Mouse (Mus musculus) embryo, embryonic 10.5 days (tissue): Measurements from ENCODE around the gene Txndc2.

Experiments used
- DNase-seq: peaks from one replicate; pipeline ENCODE4 v3.0.0-alpha.2; 2015; ENCODE audit warnings: low spot score

The Txndc2 gene

DNA sequence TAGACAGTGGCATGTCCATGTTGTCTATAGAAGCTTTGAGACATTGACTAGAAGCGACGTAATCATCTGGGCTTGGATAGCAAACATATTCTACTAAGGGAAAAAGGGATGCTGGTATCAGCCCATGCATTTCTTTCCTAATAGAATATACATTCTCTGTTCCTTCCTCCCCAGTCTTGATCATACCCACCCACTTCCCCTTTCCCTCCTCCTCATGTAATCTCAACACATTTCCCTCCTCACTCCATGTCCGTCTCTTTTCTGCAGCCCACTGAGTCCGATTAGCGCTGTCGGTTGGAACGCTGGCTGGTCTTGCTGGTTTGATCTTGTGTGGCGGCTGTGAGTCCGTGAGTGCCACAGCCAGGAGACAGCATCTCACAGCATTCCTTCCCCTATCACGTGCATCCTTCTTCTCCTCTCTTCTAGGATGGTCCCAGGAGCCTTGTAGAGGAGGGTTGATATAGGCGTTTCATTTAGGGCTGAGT lies at the start of gene Txndc2:
Gene Txndc2, minus strand, starts transcription at position 435 of the 485 bp plus-strand sequence.
- DNase-seq: no peak

GRCm38 (mm10) chr17:65683731-65684130 lies 41.8 kb upstream of the Txndc2 start:
- no peak for DNase-seq

DNA sequence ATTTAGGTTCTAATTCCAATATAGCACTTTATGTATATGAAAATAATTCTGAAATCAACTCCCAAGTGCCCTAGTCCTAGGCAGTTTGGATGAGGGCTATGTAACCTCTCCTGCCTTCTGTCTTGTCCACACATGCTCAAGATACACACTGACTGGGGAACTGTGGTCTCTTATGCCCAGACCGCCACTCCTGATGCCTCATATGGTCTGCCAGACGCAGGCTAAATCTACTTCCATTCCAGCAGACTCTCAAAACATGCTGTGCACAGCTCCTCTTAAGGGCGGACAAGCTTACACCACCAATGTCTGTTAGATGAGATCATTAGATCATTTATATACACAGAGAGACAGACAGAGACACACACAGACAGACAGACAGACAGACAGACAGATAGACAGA lies 41.3 kb upstream of the Txndc2 start:
- DNase-seq: no peak

DNA sequence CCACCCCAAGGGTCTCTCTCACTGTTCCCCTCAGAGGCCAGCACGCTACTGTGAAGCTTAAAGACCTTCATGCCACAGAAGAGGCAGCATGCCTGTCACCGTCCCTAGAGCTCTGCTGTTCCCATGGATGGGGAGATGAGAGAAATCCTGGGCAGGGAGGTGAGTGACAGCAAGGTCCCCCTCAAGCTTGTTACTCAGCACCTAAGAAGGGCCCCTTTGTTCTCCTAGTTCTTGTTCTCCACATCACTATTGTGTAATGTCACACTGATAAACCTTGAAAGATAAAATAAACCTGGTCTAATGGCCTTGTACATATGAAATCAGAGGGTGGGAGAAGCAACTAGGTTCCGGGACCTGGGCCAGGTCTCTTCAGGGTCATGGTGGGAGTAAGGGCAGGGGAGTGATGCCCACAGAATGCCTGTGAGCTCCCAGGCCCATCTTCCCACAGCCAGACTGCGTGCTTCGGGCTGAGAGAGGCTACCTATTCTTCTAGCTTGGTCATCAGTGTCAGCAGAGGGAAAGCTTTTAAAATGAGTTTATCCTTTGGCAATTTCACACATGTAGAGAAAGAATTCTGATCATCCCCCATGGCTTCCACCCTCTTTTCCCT lies 40.2 kb upstream of the Txndc2 start:
- DNase-seq: no peak

- DNase-seq: no peak
Measured at GRCm38 (mm10) chr17:65681516-65681915, 39.5 kb upstream of the Txndc2 start.

DNA sequence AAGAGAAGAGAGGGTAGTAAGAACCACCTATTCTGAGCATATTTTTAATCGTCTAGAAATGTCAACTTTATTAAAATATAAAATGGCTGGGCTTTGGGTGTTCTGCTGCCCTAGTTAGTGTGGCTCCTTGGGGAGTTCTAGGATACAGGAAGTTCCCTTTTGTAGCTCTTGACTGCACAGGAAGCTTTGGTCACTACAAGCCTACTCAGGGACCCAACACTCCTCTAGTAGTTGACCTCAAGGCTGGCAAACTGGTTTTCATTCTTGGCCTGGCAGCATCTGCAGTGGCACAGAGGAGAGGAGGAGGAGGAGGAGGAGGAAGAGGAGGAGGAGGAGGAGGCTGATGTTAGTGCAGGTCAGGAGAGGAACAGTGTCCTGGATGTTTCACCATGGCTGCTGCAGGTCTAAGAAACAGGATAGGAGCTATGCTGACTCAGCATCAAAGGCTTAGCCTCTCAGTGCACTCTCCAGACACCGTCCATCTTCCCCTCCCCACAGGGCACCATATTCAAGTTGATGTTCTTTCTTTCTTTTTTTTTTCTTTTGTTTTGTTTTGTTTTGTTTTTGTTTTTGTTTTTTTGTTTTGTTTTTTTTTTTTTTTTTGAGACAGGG lies 38.9 kb upstream of the Txndc2 start:
- no peak for DNase-seq

GRCm38 (mm10) chr17:65679806-65680446 lies 38.0 kb upstream of the Txndc2 start:
- DNase-seq: no peak

GRCm38 (mm10) chr17:65677742-65678141 lies 35.8 kb upstream of the Txndc2 start:
- no peak for DNase-seq

DNA sequence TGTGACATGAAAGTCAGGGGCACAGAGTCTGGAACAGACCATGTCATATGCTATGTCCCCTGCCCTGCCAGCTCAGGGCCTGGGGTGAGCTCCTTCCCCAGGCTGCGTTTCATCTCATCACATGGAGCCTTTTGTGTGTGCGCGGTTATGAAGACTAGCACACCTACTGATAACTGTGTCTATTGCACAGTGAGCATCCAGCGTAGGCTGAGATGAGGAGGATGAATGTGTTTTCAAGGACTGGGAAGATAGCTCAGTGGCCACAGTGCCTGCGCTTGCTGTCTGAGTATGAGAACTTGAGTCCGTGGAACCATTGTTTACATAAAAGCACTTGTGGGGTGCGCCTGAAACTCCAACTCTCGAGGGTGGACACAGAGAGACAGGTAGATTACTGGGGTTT lies 34.6 kb upstream of the Txndc2 start:
- no peak for DNase-seq

GRCm38 (mm10) chr17:65675985-65676384 lies 34.0 kb upstream of the Txndc2 start:
- no peak for DNase-seq

- DNase-seq: no peak
Measured at GRCm38 (mm10) chr17:65674710-65675171, 32.8 kb upstream of the Txndc2 start.

DNA sequence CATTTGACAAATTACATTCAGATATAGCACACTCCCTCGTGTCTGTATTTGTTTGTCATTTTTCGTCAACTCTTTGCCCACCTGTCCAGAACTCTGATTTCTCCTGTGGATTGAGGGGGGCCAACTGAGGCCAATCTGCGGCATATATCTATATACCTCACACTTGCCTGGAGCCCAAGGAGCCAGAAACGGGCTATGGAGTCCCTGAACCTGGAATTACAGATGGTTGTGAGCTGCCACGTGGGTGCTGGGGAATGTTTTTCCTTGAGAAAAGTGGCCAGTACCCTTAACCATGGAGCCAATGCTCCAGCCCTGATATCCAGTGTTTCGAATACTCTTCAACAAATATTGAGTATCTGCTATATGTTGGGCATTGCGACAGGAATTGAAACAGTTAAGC lies 31.0 kb upstream of the Txndc2 start:
- DNase-seq: no peak

- DNase-seq: no peak
Measured at GRCm38 (mm10) chr17:65669061-65669460, 27.1 kb upstream of the Txndc2 start.

DNA sequence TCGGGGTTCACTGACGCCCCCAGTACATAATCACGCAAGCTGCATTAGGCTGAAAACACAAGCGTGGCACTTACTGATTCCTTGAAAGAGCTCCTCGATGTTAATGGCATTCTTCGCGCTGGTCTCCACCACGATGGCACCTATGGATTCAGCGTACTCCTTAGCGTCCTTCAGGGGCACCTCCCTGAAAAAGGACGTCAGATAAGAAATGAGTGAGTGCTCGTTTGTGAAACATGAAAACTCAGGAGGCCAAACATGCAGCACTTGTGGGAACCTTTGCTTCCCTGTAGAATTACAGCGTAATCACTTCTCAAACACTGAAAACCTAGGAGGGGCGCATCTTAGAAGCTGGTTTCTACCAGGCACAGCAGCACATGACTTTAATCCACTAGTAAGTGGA lies 25.8 kb upstream of the Txndc2 start:
- no peak for DNase-seq

GRCm38 (mm10) chr17:65666388-65667161 lies 24.6 kb upstream of the Txndc2 start:
- DNase-seq: peak; percentile 8

DNA sequence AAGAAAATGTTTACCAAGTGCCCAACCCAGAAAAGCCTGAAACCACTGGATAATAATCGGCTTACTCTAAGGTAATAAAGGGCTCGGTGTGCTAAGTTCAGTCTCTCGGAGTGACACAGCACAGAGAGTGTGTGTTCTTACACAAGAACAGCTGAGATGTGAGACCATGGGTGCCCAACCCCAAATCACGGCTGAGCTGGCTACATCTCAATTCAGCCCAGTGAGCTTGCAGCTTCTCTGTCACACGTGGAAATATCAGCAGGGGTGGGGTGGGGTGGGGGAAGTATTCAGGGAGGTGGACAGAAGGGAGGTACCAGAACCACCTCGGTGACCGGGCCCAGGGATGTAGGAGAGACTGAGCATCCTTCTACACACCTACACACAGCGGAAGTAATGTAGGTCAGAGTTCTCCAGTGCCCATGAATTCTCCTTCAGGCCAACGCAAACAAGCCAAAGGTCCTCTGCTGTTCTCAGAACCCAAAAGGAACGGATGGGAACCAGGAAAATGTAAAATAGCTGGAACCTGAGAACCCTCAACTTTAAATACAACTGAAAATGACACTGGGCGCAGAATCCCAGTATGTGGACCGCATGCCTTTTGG lies 23.9 kb upstream of the Txndc2 start:
- DNase-seq: no peak

DNA sequence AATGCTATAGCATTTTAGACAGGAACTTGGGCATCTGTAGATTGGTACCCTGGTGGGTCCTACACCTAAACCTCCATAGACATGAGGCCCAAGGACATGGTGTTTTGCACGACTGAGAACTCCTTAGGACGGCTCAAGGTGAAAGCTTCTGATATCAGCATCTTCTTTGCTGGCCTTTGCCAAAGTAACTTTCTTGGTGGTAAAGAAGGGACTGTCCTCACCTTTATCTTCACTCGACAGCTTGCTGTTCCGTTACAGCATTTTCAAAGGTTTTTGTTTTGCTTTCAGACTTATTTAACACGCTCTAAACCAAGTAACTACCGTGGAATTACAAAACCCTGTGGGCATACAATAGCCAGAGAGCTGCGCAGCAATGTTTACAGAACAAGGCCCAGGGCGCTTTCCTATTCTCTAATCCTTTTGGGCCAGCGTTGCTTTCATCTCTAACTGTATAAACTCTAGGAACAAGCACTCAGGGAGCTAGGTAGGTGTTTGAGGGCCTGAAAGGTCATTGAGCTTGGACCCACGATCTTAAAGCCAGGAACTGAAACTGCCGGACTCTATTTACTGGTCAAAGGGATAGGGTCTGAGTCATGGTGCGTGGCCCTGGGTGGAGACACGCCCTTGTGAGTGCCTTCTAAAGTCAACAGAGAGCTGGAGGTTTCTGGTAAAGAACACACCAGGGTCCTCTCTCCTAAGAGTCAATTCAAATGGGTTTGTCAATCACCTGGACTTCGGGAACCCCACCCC lies 21.5 kb upstream of the Txndc2 start:
- DNase-seq: no peak

DNA sequence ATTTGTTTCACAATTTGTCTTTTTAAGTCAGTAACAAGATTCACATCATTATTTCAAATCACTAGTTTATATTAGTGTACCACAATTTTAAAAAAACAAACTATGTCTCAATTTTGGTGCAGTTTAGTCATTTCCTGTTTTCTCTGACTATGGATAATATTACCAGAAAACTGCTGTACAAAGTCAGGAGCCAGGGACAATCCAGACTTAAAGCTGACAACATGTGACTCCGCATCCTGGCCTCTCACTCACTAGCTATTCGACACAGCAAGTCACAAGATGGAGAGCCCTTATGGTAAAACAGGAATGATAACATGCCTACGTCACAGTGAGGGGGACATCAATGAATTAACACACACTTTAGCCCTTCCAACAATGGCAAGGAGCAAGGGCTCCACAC lies 20.7 kb upstream of the Txndc2 start:
- DNase-seq: no peak

GRCm38 (mm10) chr17:65658416-65658815 lies 16.4 kb upstream of the Txndc2 start:
- no peak for DNase-seq

DNA sequence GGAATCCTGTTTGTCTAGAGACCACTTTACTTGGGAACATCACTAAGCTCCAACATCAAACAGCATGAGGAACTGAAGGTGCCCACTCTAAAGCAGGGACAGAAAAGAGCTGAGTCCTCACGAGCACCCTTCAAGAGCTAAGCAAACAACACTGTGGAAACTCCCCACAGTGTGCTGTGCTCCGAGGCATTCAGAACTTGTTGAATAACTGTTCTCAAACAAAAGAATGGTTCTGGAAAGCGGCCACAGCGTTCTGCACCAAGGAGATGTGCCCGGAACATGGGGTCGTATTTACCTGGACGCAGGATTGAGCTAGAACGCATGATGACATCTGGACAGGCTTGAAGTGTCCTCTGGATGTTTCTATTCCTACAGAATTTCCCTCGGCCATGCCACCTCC lies 16.0 kb upstream of the Txndc2 start:
- DNase-seq: no peak

DNA sequence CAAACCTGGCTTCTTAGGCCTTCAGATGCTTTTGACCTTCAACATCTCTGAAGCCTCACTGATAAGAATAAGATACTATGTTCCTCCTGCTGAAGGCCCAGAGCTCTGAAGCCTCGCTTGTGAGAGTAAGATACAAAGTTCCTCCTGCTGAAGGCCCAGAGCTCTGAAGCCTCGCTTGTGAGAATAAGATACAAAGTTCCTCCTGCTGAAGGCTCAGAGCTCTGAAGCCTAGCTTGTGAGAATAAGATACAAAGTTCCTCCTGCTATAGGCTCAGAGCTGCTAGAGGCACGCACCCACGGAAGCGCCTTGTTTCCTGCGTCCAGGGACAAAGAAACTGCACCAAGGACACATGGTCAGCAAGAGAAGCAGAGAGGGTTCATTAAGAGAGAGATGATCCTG lies 14.8 kb upstream of the Txndc2 start:
- no peak for DNase-seq
